Mouse (Mus musculus): ENCODE data around the gene Tnrc6c. TPM values are rescaled to one million over a fixed set of nuclear protein-coding genes. Genes with fewer than 3 reads are reported as not detected.

The Tnrc6c gene
- total and polyA plus RNA-seq, 2 experiments from 2014 or later: 19.9 to 71.6 TPM

DNA sequence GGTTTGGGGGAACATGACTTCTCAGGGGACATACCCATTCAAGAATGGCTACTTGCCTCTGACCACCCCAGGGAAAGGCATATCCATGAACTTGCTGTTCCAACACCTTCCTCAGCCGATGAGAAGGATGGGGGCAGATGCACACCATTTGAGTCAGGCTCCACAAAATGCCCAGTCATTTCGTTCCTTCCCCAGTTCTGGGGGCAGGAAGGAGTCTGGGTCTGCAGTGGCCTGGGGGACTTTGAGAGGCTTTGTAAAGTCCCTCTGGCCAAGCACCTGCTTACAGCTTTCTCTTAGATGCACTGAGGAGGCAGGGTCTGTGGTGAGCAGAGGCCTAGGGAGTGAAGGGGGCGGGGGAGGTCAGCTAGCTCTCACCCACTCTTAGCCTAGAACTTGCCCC is 20.8 kb upstream of the Tnrc6c start:
- Histone ChIP-seq H3K4me1 (ENCODE audit: insufficient read depth) (peaks cover 11% of the 10 kb centered on the region; the same call in 1 of the 2 replicates), H3K4me2 (ENCODE audit: low read depth) (no peak overlapping the region), H3K36me3 (ENCODE audit: insufficient read depth) (no peaks in the 10 kb centered on the region), H3K27ac (ENCODE audit: low read depth, low read length) (no peak overlapping the region), H3K9me3 (ENCODE audit: low read length) (no peaks in the 10 kb centered on the region), H3K27me3 (ENCODE audit: insufficient read depth, low read length) (no peaks in the 10 kb centered on the region), H3K4me3 (ENCODE audit: low read depth, low read length) (no peak overlapping the region), H3K9ac (no peak overlapping the region)
- TF ChIP-seq CTCF (IDR thresholded peaks at IDR 0.05; ENCODE audit: low read depth): no peak
- ATAC-seq: no peak
- no peak for DNase-seq
- WGBS: 92% methylated on average over 3 of the region's 3 CpGs

DNA sequence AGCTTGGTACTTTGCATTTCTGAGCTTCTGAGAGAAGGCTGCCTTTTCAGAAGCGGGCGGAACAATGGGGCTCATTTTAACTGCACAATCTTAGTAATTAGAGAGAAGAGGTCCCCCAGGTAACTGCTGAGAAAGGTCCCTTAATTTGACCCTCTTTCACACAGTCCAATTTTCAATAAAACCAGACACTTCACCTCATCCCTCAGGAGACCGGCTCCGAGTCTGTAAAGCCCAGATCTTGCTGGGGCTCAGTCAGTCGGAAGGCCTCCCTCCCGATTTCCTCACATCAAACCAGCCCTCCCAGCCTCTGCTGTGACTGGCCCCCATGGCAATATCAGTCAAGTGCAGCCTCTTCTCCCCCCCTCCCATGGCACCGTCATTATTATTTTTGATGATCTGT is 15.7 kb upstream of the Tnrc6c start:
- no peak overlapping the region for H3K4me2 ChIP-seq (ENCODE audit: low read depth)

DNA sequence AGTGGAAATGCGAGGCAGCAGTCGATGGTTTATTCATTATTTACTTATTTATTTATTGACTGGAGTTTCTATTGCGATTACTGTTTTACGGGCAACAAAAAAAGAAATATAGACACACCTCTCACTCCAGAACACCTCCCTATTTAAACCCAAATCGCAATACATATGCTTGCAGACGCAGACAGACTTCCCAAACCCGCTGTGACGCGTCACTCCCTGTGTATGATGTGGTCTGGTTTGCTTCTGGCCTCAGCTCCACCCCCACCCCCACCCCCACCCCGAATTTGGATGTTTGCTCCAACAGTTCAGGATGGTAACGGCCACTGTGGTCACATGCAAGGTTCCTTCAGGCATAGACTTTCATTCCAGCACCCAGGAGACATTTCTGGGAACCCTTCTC is 15.3 kb upstream of the Tnrc6c start:
- no peak overlapping the region for H3K4me3 ChIP-seq (ENCODE audit: low read depth, low read length)
- H3K36me3 ChIP-seq (ENCODE audit: insufficient read depth): no peaks in the 10 kb centered on the region
- WGBS: 54% methylated on average over 11 of the region's 11 CpGs
- no peaks in the 10 kb centered on the region for H3K4me1 ChIP-seq (ENCODE audit: insufficient read depth)
- no peak overlapping the region for H3K27ac ChIP-seq (ENCODE audit: low read depth, low read length)
- H3K9me3 ChIP-seq (ENCODE audit: low read length): no peaks in the 10 kb centered on the region
- H3K9ac ChIP-seq: no peak overlapping the region
- ATAC-seq: no peak
- H3K4me2 ChIP-seq (ENCODE audit: low read depth): no peak overlapping the region
- TF ChIP-seq CTCF (IDR thresholded peaks at IDR 0.05; ENCODE audit: low read depth): no peak
- no peaks in the 10 kb centered on the region for H3K27me3 ChIP-seq (ENCODE audit: insufficient read depth, low read length)
- no peak for DNase-seq

More for the DNA sequence above, 15.7 kb upstream of the Tnrc6c start:
- H3K36me3 ChIP-seq (ENCODE audit: insufficient read depth): no peaks in the 10 kb centered on the region
- 17% methylated on average over 7 of the region's 7 CpGs for WGBS
- no peaks in the 10 kb centered on the region for H3K27me3 ChIP-seq (ENCODE audit: insufficient read depth, low read length)
- no peaks in the 10 kb centered on the region for H3K4me1 ChIP-seq (ENCODE audit: insufficient read depth)
- H3K9me3 ChIP-seq (ENCODE audit: low read length): no peaks in the 10 kb centered on the region
- H3K4me3 ChIP-seq (ENCODE audit: low read depth, low read length): no peak overlapping the region
- no peak for DNase-seq
- no peak overlapping the region for H3K9ac ChIP-seq
- H3K27ac ChIP-seq (ENCODE audit: low read depth, low read length): no peak overlapping the region
- no peak for ATAC-seq
- TF ChIP-seq CTCF (IDR thresholded peaks at IDR 0.05; ENCODE audit: low read depth): no peak

DNA sequence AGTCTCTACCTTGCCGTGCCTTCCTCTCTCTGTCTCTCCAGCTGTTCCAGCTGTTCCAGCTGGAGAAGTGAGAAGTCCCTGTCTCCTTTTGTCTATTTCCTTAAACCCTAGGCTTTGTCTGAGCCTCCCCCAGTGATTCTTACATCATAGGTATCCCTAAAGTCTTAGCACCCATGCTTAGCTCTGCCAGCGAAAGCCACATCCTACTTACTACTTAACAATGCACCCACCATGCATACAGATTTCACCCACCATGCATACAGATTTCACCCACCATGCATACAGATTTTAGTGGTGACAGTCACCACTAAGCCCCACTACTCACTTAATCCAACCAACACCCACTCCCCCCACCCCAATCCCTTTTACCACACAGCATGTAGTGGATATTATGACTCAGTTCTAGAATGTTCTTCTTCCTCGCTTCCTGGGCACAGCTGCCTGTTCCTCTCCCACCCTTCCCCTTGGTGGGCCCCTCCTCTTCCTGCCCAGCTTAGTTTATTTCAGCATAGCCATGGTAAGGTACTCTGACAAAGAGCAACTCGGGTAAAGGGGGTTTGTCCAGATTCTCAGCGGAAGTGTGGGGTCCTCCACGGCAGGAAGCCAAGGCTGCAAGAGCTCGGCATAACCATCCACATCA is 14.6 kb upstream of the Tnrc6c start:
- H3K27ac ChIP-seq (ENCODE audit: low read depth, low read length): no peak overlapping the region
- H3K9me3 ChIP-seq (ENCODE audit: low read length): no peaks in the 10 kb centered on the region
- H3K36me3 ChIP-seq (ENCODE audit: insufficient read depth): no peaks in the 10 kb centered on the region
- ATAC-seq (no peak), DNase-seq (no peak)
- H3K27me3 ChIP-seq (ENCODE audit: insufficient read depth, low read length): no peaks in the 10 kb centered on the region
- no peaks in the 10 kb centered on the region for H3K4me1 ChIP-seq (ENCODE audit: insufficient read depth)
- no peak overlapping the region for H3K4me2 ChIP-seq (ENCODE audit: low read depth)
- H3K9ac ChIP-seq: no peak overlapping the region
- H3K4me3 ChIP-seq (ENCODE audit: low read depth, low read length): no peak overlapping the region
- no peak for TF ChIP-seq CTCF (IDR thresholded peaks at IDR 0.05; ENCODE audit: low read depth)
- WGBS: 78% methylated on average over 7 of the region's 7 CpGs

DNA sequence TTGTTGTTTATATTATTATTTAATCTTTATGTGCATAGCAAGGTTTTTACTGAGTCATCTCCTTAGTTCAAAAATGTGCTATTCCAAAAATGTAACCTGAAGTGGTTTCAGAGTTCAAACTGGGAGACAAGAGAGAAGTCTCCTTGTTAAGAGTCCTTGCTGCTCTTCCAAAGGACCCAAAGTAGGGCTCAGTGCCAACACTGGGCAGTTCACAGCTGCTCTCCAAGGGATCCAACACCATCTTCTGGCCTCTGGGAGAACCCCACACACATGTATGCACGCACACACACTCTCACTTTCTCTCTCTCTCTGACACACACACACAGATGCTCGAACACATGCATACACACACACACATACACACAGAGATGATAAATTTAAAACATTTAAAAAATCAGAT is 11.9 kb upstream of the Tnrc6c start:
- no peak overlapping the region for H3K4me3 ChIP-seq (ENCODE audit: low read depth, low read length)
- DNase-seq: no peak
- H3K9me3 ChIP-seq (ENCODE audit: low read length): no peaks in the 10 kb centered on the region
- H3K36me3 ChIP-seq (ENCODE audit: insufficient read depth): no peaks in the 10 kb centered on the region
- no peak overlapping the region for H3K27ac ChIP-seq (ENCODE audit: low read depth, low read length)
- TF ChIP-seq CTCF (IDR thresholded peaks at IDR 0.05; ENCODE audit: low read depth): 0 out of 2 replicates have a peak, but pooled peaks have one; percentile 8
- ATAC-seq: no peak
- H3K4me1 ChIP-seq (ENCODE audit: insufficient read depth): no peaks in the 10 kb centered on the region
- H3K9ac ChIP-seq: no peak overlapping the region
- no peaks in the 10 kb centered on the region for H3K27me3 ChIP-seq (ENCODE audit: insufficient read depth, low read length)
- no peak overlapping the region for H3K4me2 ChIP-seq (ENCODE audit: low read depth)
- 76% methylated on average over 2 of the region's 2 CpGs for WGBS

DNA sequence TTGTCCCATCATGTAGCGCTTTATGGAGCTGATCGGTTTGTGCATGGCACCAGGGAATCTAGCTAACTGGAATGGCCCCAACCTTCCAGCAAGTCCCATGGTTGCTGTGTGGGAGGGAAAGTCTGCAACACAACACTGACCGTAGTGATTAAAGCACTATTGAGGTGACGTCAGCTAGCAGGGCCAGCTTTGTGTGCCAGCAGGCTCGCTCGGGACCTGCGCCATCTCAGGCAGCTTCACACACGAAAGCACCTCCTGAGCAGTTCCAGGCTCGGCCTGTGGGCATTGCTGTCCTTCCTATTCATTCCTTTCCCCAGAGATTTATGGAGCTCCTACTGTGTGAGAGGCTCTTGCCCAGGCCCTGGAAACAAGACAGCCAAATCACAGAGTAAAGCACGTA is 10.8 kb upstream of the Tnrc6c start:
- H3K4me3 ChIP-seq (ENCODE audit: low read depth, low read length): no peak overlapping the region
- H3K27ac ChIP-seq (ENCODE audit: low read depth, low read length): no peak overlapping the region
- DNase-seq: peak; percentile 36
- ATAC-seq: peak; percentile 29; the same call in 1 of the 2 replicates
- WGBS: 42% methylated on average over 10 of the region's 10 CpGs
- H3K4me2 ChIP-seq (ENCODE audit: low read depth): no peak overlapping the region
- no peaks in the 10 kb centered on the region for H3K9me3 ChIP-seq (ENCODE audit: low read length)
- no peaks in the 10 kb centered on the region for H3K36me3 ChIP-seq (ENCODE audit: insufficient read depth)
- no peak for TF ChIP-seq CTCF (IDR thresholded peaks at IDR 0.05; ENCODE audit: low read depth)
- no peaks in the 10 kb centered on the region for H3K4me1 ChIP-seq (ENCODE audit: insufficient read depth)
- no peaks in the 10 kb centered on the region for H3K27me3 ChIP-seq (ENCODE audit: insufficient read depth, low read length)
- H3K9ac ChIP-seq: no peak overlapping the region

DNA sequence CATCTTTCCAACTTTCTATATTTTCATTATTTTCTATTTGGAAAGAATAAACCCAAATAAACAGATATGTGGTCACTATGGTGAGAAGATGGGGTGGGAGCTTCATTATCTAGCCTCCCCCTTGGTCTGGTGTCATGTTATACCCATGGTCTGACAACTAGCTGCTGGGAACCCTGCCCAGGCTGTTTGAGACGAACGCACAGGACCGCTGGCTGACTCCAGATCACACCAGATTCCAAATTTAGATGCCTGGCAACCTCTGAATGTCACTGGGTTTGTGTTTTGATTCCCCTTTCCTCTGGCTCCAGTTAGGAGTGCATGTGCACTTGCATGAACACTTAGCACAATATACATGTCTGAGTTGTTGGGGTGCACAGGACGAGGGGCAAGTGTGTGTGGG is 7.3 kb upstream of the Tnrc6c start:
- H3K4me3 ChIP-seq (ENCODE audit: low read depth, low read length): no peak overlapping the region
- H3K36me3 ChIP-seq (ENCODE audit: insufficient read depth): no peaks in the 10 kb centered on the region
- no peaks in the 10 kb centered on the region for H3K27me3 ChIP-seq (ENCODE audit: insufficient read depth, low read length)
- no peak for TF ChIP-seq CTCF (IDR thresholded peaks at IDR 0.05; ENCODE audit: low read depth)
- no peak overlapping the region for H3K27ac ChIP-seq (ENCODE audit: low read depth, low read length)
- no peak overlapping the region for H3K9ac ChIP-seq
- WGBS: 39% methylated on average over 4 of the region's 4 CpGs
- H3K4me1 ChIP-seq (ENCODE audit: insufficient read depth): no peaks in the 10 kb centered on the region
- no peaks in the 10 kb centered on the region for H3K9me3 ChIP-seq (ENCODE audit: low read length)
- DNase-seq (no peak), ATAC-seq (no peak)
- H3K4me2 ChIP-seq (ENCODE audit: low read depth): no peak overlapping the region
